In the genomic region with DNA sequence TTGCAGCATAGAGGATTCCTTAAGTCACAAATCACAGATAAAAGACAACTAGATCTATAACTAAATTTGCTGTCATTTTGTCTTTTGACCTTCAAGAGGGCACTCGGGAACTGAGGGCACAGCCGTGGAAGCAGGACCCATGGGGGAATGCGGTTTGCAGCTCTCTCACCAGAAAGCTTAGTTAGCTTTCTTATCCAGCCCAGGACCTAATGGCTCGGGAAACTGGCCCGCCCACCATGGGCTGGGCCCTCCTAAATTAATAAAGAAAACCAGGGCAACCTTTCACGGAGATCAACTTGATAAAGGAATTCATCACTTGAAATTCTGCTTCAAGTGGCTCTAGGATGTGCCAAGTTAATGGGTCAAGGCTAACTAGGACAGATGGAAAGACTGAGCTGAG, we compare ENCODE assay signal across 12 mouse cellular contexts.
A peak's percentile ranks its signal among the peaks of the same experiment; 100 is the strongest.
DNase-seq lines count a peak whose midpoint lies in the region; ATAC-seq and TF ChIP-seq lines count a peak whose summit lies in the region.
"Had no signal": no experiment of that assay in that cellular context is flagged by ENCODE, and none has a peak within 500 bp of the region (broad histone marks: within the 10 kb centered on the region; RNA-seq: fewer than 3 reads in every experiment).

No protein-coding gene starts in this region.

- no peak for TF ChIP-seq POLR2A in ES-Bruce4 (IDR thresholded peaks at IDR 0.05; ENCODE audit: insufficient read depth, low read length)
- TF ChIP-seq POLR2A in thymus, adult 2 months (IDR thresholded peaks at IDR 0.05; ENCODE audit: control insufficient read depth, extremely low read depth, insufficient read depth, low read length, poor library complexity): no peak

- no peaks in the 10 kb centered on the region for H3K27me3 ChIP-seq in embryonic facial prominence, embryonic 15.5 days
- H3K27me3 ChIP-seq in embryonic facial prominence, embryonic 10.5 days (replicated peaks; ENCODE audit: low read depth, poor library complexity, severe bottlenecking): no peaks in the 10 kb centered on the region
- H3K27me3 ChIP-seq in ES-Bruce4 (ENCODE audit: control insufficient read depth, insufficient read depth, low read length, poor library complexity, severe bottlenecking): no peaks in the 10 kb centered on the region
- H3K27me3 ChIP-seq in lung, postnatal 0 days (replicated peaks; ENCODE audit: insufficient read depth, low read length): no peaks in the 10 kb centered on the region
- H3K27me3 ChIP-seq in thymus, adult 2 months (ENCODE audit: control insufficient read depth, insufficient read depth, low read length): no peaks in the 10 kb centered on the region
- H3K27me3 ChIP-seq: midbrain, embryonic 12.5 days had no signal

- 76% methylated on average over 6 of the region's 6 CpGs for WGBS in embryonic facial prominence, embryonic 15.5 days
- 80% methylated on average over 6 of the region's 6 CpGs for WGBS in embryonic facial prominence, embryonic 10.5 days
- WGBS in lung, postnatal 0 days: 68% methylated on average over 6 of the region's 6 CpGs
- 97% methylated on average over 6 of the region's 6 CpGs for WGBS in thymus, adult 2 months

- no peaks in the 10 kb centered on the region for H3K36me3 ChIP-seq in embryonic facial prominence, embryonic 15.5 days
- no peaks in the 10 kb centered on the region for H3K36me3 ChIP-seq in embryonic facial prominence, embryonic 10.5 days (replicated peaks)
- no peaks in the 10 kb centered on the region for H3K36me3 ChIP-seq in ES-Bruce4 (ENCODE audit: control insufficient read depth, insufficient read depth, low read length, poor library complexity, severe bottlenecking)
- H3K36me3 ChIP-seq in lung, postnatal 0 days (ENCODE audit: insufficient read depth, low read length): no peaks in the 10 kb centered on the region
- no peaks in the 10 kb centered on the region for H3K36me3 ChIP-seq in thymus, adult 2 months (ENCODE audit: control insufficient read depth, insufficient read depth, low read length)
- H3K36me3 ChIP-seq: heart, embryonic 10.5 days; limb, embryonic 12.5 days; midbrain, embryonic 12.5 days had no signal

- no peak overlapping the region for H3K9ac ChIP-seq in embryonic facial prominence, embryonic 15.5 days
- H3K9ac ChIP-seq in ES-Bruce4 (ENCODE audit: low read depth, poor library complexity, severe bottlenecking): peak overlapping the region; percentile 79
- no peak overlapping the region for H3K9ac ChIP-seq in lung, postnatal 0 days (replicated peaks; ENCODE audit: low read depth)
- H3K9ac ChIP-seq: limb, embryonic 12.5 days; midbrain, embryonic 12.5 days had no signal

- no peak for TF ChIP-seq EP300 in ES-Bruce4 (IDR thresholded peaks at IDR 0.05; ENCODE audit: insufficient read depth, low read depth, low read length)
- TF ChIP-seq EP300 in lung, postnatal 0 days (IDR thresholded peaks at IDR 0.05): no peak

- H3K9me3 ChIP-seq in embryonic facial prominence, embryonic 15.5 days (replicated peaks): no peaks in the 10 kb centered on the region
- no peaks in the 10 kb centered on the region for H3K9me3 ChIP-seq in embryonic facial prominence, embryonic 10.5 days
- no peaks in the 10 kb centered on the region for H3K9me3 ChIP-seq in ES-Bruce4 (replicated peaks; ENCODE audit: control insufficient read depth, insufficient read depth, low read length, poor library complexity, severe bottlenecking)
- H3K9me3 ChIP-seq in lung, postnatal 0 days (ENCODE audit: low read length): no peaks in the 10 kb centered on the region
- H3K9me3 ChIP-seq: heart, embryonic 10.5 days; limb, embryonic 12.5 days; midbrain, embryonic 12.5 days had no signal

- no peak for TF ChIP-seq CTCF in layer of hippocampus, adult 2 months (conservative IDR thresholded peaks at IDR 0.05)
- TF ChIP-seq CTCF in ES-Bruce4 (IDR thresholded peaks at IDR 0.05; ENCODE audit: low read depth, low read length): no peak
- no peak for TF ChIP-seq CTCF in lung, postnatal 0 days (IDR thresholded peaks at IDR 0.05)
- no peak for TF ChIP-seq CTCF in thymus, adult 2 months (IDR thresholded peaks at IDR 0.05; ENCODE audit: borderline replicate concordance, control insufficient read depth, extremely low read depth, insufficient read depth, low read length, poor library complexity)

- no peak overlapping the region for H3K4me3 ChIP-seq in embryonic facial prominence, embryonic 15.5 days (replicated peaks)
- no peak overlapping the region for H3K4me3 ChIP-seq in embryonic facial prominence, embryonic 10.5 days
- no peak overlapping the region for H3K4me3 ChIP-seq in layer of hippocampus, adult 2 months
- peak overlapping the region; percentile 34 for H3K4me3 ChIP-seq in ES-Bruce4 (ENCODE audit: low read depth, low read length)
- H3K4me3 ChIP-seq in lung, postnatal 0 days (ENCODE audit: low read depth, low read length): no peak overlapping the region
- H3K4me3 ChIP-seq in thymus, adult 2 months (ENCODE audit: control insufficient read depth, insufficient read depth, low read length): no peak overlapping the region
- H3K4me3 ChIP-seq: heart, embryonic 10.5 days; limb, embryonic 12.5 days; midbrain, embryonic 12.5 days had no signal

- no peak for DNase-seq in embryonic facial prominence, embryonic 10.5 days (ENCODE audit: low spot score)
- no peak for DNase-seq in layer of hippocampus, adult 2 months (ENCODE audit: low spot score in 2 of 2)
- DNase-seq in layer of hippocampus, adult 9-11 months: no peak
- DNase-seq in lung, postnatal 0 days (ENCODE audit: low spot score): no peak
- no peak for DNase-seq in cerebellum, adult 8-10 months
- no peak for DNase-seq in thymus, adult 2 months
- DNase-seq: thymus, postnatal 36 days had no signal

- H3K4me2 ChIP-seq in embryonic facial prominence, embryonic 15.5 days (replicated peaks): no peak overlapping the region
- H3K4me2 ChIP-seq in lung, postnatal 0 days (replicated peaks; ENCODE audit: low read depth, low read length): no peak overlapping the region
- H3K4me2 ChIP-seq: limb, embryonic 12.5 days; midbrain, embryonic 12.5 days had no signal

- ATAC-seq in embryonic facial prominence, embryonic 15.5 days (ENCODE audit: insufficient number of reproducible peaks, low FRiP score, low TSS enrichment, low read depth): no peak
- ATAC-seq in lung, postnatal 0 days: no peak; the same call in 1 of the 2 replicates

- no peaks in the 10 kb centered on the region for H3K4me1 ChIP-seq in embryonic facial prominence, embryonic 15.5 days
- H3K4me1 ChIP-seq in embryonic facial prominence, embryonic 10.5 days: peaks cover 10% of the 10 kb centered on the region; the same call in 1 of the 2 replicates
- peaks cover 1% of the 10 kb centered on the region for H3K4me1 ChIP-seq in ES-Bruce4 (ENCODE audit: control insufficient read depth, insufficient read depth, low read length)
- H3K4me1 ChIP-seq in lung, postnatal 0 days (ENCODE audit: insufficient read depth, low read depth, low read length): peaks cover 8% of the 10 kb centered on the region; the same call in 1 of the 2 replicates
- no peaks in the 10 kb centered on the region for H3K4me1 ChIP-seq in thymus, adult 2 months (replicated peaks; ENCODE audit: control insufficient read depth, insufficient read depth, low read length)
- H3K4me1 ChIP-seq: heart, embryonic 10.5 days; limb, embryonic 12.5 days; midbrain, embryonic 12.5 days had no signal

- H3K27ac ChIP-seq in embryonic facial prominence, embryonic 15.5 days (replicated peaks): 0 out of 2 replicates have a peak overlapping the region, but pooled peaks have one; percentile 23
- H3K27ac ChIP-seq in embryonic facial prominence, embryonic 10.5 days (replicated peaks): no peak overlapping the region
- H3K27ac ChIP-seq in layer of hippocampus, adult 2 months: peak overlapping the region; percentile 83
- peak overlapping the region; percentile 87 for H3K27ac ChIP-seq in ES-Bruce4 (ENCODE audit: insufficient read depth, low read length)
- H3K27ac ChIP-seq in lung, postnatal 0 days (ENCODE audit: low read length): peak overlapping the region; percentile 51
- no peak overlapping the region for H3K27ac ChIP-seq in thymus, adult 2 months (ENCODE audit: control insufficient read depth, insufficient read depth, low read length)
- H3K27ac ChIP-seq: heart, embryonic 10.5 days; limb, embryonic 12.5 days; midbrain, embryonic 12.5 days had no signal

Comparison
In these comparisons a context has a peak if more than half of its experiments do, and no peak if none do; other contexts are left out.
1. H3K27ac ChIP-seq: peak in embryonic facial prominence, embryonic 15.5 days (single experiment), layer of hippocampus, adult 2 months (single experiment), ES-Bruce4 (single experiment) and lung, postnatal 0 days (single experiment); none in embryonic facial prominence, embryonic 10.5 days (single experiment) and thymus, adult 2 months (single experiment).